Mouse (Mus musculus) gastrocnemius, postnatal 14 days (tissue): ENCODE measurements around the gene Atxn1l. TPM values are rescaled to one million over a fixed set of nuclear protein-coding genes. Genes with fewer than 3 reads are reported as not detected.

Experiments
- DNase-seq: peaks from one replicate; pipeline ENCODE4 v3.0.0; 2021; ENCODE audit warnings: mixed read lengths
- intact Hi-C: fragments of 180-260 bp; cut with DNase I; formaldehyde crosslinking; loops from one replicate; pipeline ENCODE4 v1.15.1; 2025; ENCODE audit warnings: low total_unique reads
- total RNA-seq, 2 experiments: library from RNA; stranded (reverse); gene quantifications; 2 replicates each; pipeline ENCODE4 v1.2.3; 2021

The Atxn1l gene
- total RNA-seq, 2 experiments from 2014 or later: 17.2 to 20.8 TPM

DNA sequence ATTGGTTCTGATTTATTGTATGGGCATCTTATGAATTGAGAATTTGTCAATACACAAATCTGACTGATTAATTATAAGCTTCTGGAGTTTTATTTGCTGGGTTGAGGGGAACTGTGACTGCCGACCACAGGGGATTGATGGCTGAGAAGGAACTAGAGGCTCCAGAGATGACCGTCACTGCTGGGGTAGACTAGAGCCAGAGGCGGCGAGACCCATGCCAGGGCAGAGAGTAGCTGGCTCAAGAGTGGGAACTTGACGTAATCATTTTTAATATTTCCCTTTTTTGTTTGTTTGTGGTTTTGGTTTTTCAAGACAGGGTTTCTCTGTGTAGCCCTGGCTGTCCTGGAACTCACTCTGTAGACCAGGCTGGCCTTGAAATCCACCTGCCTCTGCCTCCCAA is 50.3 kb downstream of the Atxn1l start:
- no peak for DNase-seq
- intact Hi-C loops: no loop called here

DNA sequence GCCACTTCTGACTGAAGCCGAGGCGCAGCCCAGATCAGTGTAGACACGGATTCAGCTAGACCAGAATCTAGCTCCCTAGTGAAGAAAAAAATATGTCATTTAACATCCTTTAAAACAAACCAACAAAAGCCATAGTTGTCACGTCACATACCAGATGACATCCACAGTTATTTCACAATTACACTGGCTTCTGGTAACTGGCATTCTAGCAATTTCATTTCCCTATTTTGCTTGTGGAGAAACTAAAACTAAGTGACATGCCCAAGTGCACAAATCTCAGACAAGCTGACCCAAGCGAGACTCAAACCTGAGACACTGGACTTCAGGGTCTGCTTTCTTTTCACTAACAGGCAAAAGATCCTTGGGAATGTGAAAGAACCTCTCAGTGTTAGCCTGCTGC is 55.4 kb downstream of the Atxn1l start:
- intact Hi-C loops: no loop called here
- DNase-seq: no peak

DNA sequence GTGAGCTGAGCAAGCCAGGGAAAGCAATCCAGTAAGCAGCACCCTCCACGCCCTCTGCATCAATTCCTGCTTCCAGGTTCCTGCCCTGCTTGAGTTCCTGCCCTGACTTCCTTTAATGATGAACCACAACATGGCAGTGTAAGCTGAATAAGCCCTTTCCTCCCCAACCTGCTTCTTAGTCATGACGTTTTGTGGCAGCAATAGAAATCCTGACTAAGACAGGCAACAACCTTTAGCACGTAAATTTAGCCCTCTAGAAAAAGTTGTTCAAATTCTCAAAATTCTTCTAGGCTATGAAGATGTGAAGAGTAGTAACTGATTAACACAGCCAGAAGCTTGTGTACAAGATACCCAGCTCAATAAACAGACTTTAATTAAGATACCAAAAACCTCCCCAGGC is 56.0 kb downstream of the Atxn1l start:
- DNase-seq: no peak
- intact Hi-C loops: no loop called here

Other genes with a start within 250 kb of the Atxn1l start
- gene Pmfbp1, start 243.7 kb downstream of the Atxn1l start, total RNA-seq: under 1 TPM in 1 of 2 experiments, not detected in 1; 0.06 TPM
- 10 to 100 TPM; 10.1 to 10.3 TPM for gene Dhx38, start 171.9 kb downstream of the Atxn1l start, total RNA-seq
- gene Txnl4b, start 171.8 kb downstream of the Atxn1l start, total RNA-seq: 1 to 10 TPM; 6.2 to 6.4 TPM
- 1 to 10 TPM; 2.1 to 4.7 TPM for gene Hp, start 158.6 kb downstream of the Atxn1l start, total RNA-seq
- 10 to 100 TPM; 10.8 to 11.2 TPM for gene Dhodh, start 129.1 kb downstream of the Atxn1l start, total RNA-seq
- under 1 TPM in 1 of 2 experiments, not detected in 1; 0.31 TPM for gene Pkd1l3, start 123.2 kb downstream of the Atxn1l start, total RNA-seq
- gene Ist1, start 44.5 kb downstream of the Atxn1l start, total RNA-seq: 10 to 100 TPM; 27.0 to 31.3 TPM
- 1 to 10 TPM; 7.0 to 7.5 TPM for gene Zfp821, start 32.2 kb downstream of the Atxn1l start, total RNA-seq
- 10 to 100 TPM; 32.0 to 32.6 TPM for gene Ap1g1, start 40.8 kb upstream of the Atxn1l start, total RNA-seq
- 1 to 10 TPM; 2.5 to 2.8 TPM for gene Phlpp2, start 130.8 kb upstream of the Atxn1l start, total RNA-seq
- under 1 TPM in 1 of 2 experiments, not detected in 1; 0.43 TPM for gene Marveld3, start 224.5 kb upstream of the Atxn1l start, total RNA-seq